In the genomic region with DNA sequence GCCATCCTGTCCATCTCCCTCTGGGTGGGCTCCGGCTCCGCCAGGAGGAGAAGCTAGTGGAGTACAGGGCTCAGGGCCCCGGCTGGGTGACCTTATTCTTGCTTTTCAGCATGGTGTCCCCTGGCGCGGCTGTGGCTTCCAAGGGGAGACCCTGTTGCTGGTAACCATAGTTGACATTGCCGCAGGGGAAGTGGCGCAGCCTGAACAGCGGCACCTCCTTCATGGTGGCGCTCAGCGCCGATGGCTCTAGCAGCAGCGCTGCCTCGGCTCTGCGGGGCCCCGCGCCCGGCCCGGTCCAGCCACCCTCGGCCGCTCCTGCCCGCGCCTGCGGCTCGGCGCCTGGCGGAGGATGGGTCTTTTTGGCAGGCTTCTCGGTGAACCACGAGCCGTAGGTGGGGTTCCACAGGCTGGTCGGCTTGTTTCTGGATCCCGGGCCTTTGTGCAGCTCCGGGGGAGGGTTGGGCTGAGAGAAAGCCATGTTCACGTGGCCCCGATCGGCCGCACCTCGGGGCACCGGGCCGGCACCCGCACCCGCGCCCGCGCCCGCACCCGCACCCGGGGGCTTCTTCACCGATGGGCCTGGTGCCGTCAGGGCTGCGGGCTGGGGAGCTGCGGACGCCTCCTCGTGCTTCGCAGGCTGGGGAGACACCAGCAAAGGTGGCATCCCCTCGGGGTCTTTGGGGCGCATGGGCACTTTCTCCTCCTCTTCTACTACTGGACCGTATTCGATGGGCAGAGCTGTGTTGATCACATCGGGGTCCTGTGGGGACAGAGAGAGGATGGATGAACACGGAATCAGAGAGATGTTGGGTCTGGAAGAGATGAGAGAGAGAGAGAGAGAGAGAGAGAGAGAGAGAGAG, we compare ENCODE assay signal across 8 mouse cellular contexts.
A peak's percentile ranks its signal among the peaks of the same experiment; 100 is the strongest.
DNase-seq lines count a peak whose midpoint lies in the region; ATAC-seq and TF ChIP-seq lines count a peak whose summit lies in the region.

No protein-coding gene starts in this region.

- WGBS in lung, adult 2 months: 6% methylated on average over 59 of the region's 60 CpGs
- 8% methylated on average over 60 of the region's 60 CpGs for WGBS in forebrain, embryonic 11.5 days
- WGBS in hindbrain, embryonic 10.5 days: 6% methylated on average over 60 of the region's 60 CpGs
- 6% methylated on average over 59 of the region's 60 CpGs for WGBS in limb, embryonic 10.5 days
- WGBS in midbrain, postnatal 0 days: 9% methylated on average over 57 of the region's 60 CpGs

- no peak overlapping the region for H3K27ac ChIP-seq in forebrain, embryonic 11.5 days (ENCODE audit: low read depth, low read length)
- peak overlapping the region; percentile 90 for H3K27ac ChIP-seq in hindbrain, embryonic 10.5 days
- peak overlapping the region; percentile 85 for H3K27ac ChIP-seq in limb, embryonic 10.5 days
- H3K27ac ChIP-seq in midbrain, postnatal 0 days (ENCODE audit: low read depth, low read length): no peak overlapping the region

- no peak overlapping the region for H3K4me3 ChIP-seq in lung, adult 2 months (replicated peaks; ENCODE audit: extremely low read depth, low read depth, low read length)
- peak overlapping the region; percentile 50 for H3K4me3 ChIP-seq in forebrain, embryonic 11.5 days (ENCODE audit: low read depth, low read length)
- H3K4me3 ChIP-seq in hindbrain, embryonic 10.5 days: peak overlapping the region; percentile 64
- H3K4me3 ChIP-seq in limb, embryonic 10.5 days: peak overlapping the region; percentile 59
- H3K4me3 ChIP-seq in midbrain, postnatal 0 days (ENCODE audit: low read depth, low read length): peak overlapping the region; percentile 42

- peak overlapping the region; percentile 94 for H3K4me2 ChIP-seq in forebrain, embryonic 11.5 days (ENCODE audit: low read depth, low read length, severe bottlenecking)
- peak overlapping the region; percentile 89 for H3K4me2 ChIP-seq in midbrain, postnatal 0 days (ENCODE audit: low read depth, low read length, poor library complexity, severe bottlenecking)

- no peak for TF ChIP-seq CTCF in lung, adult 2 months (IDR thresholded peaks at IDR 0.05; ENCODE audit: insufficient read depth, low read length)
- TF ChIP-seq CTCF in midbrain, postnatal 0 days (IDR thresholded peaks at IDR 0.05): no peak

- peak; percentile 83 for ATAC-seq in forebrain, embryonic 11.5 days (replicated peaks; ENCODE audit: low FRiP score)
- ATAC-seq in midbrain, postnatal 0 days (ENCODE audit: low FRiP score): peak; percentile 74

- H3K4me1 ChIP-seq in lung, adult 2 months (ENCODE audit: control insufficient read depth, insufficient read depth, low read length): no peaks in the 10 kb centered on the region
- H3K4me1 ChIP-seq in forebrain, embryonic 11.5 days (replicated peaks; ENCODE audit: control insufficient read depth, insufficient read depth, low read length): 0 out of 2 replicates have a peak, but pooled peaks cover 1% of the 10 kb centered on the region
- H3K4me1 ChIP-seq in hindbrain, embryonic 10.5 days (replicated peaks): peaks cover 13% of the 10 kb centered on the region
- peaks cover 8% of the 10 kb centered on the region for H3K4me1 ChIP-seq in limb, embryonic 10.5 days
- H3K4me1 ChIP-seq in midbrain, postnatal 0 days (ENCODE audit: insufficient read depth, low read length): peaks cover 5% of the 10 kb centered on the region; the same call in 1 of the 2 replicates

- no peak for TF ChIP-seq POLR2A in lung, adult 2 months (IDR thresholded peaks at IDR 0.05; ENCODE audit: borderline replicate concordance, extremely low read depth, low read depth, low read length)

- no peaks in the 10 kb centered on the region for H3K9me3 ChIP-seq in forebrain, embryonic 11.5 days (ENCODE audit: control insufficient read depth, low read length)
- H3K9me3 ChIP-seq in hindbrain, embryonic 10.5 days: no peaks in the 10 kb centered on the region
- H3K9me3 ChIP-seq in limb, embryonic 10.5 days (replicated peaks): no peaks in the 10 kb centered on the region
- no peaks in the 10 kb centered on the region for H3K9me3 ChIP-seq in midbrain, postnatal 0 days (ENCODE audit: low read length)

- peak overlapping the region; percentile 77 for H3K9ac ChIP-seq in forebrain, embryonic 11.5 days (ENCODE audit: low read length)
- H3K9ac ChIP-seq in midbrain, postnatal 0 days (replicated peaks; ENCODE audit: low read length, poor library complexity, severe bottlenecking): peak overlapping the region; percentile 66

- no peaks in the 10 kb centered on the region; the same call in 1 of the 2 replicates for H3K27me3 ChIP-seq in forebrain, embryonic 11.5 days (ENCODE audit: control insufficient read depth, insufficient read depth, low read length)
- H3K27me3 ChIP-seq in hindbrain, embryonic 10.5 days (ENCODE audit: insufficient read depth, poor library complexity, severe bottlenecking): peaks cover 14% of the 10 kb centered on the region
- peaks cover 14% of the 10 kb centered on the region; the same call in 1 of the 2 replicates for H3K27me3 ChIP-seq in limb, embryonic 10.5 days (ENCODE audit: low read depth, poor library complexity, severe bottlenecking)
- H3K27me3 ChIP-seq in midbrain, postnatal 0 days (ENCODE audit: insufficient read depth, low read length): no peaks in the 10 kb centered on the region

- H3K36me3 ChIP-seq in forebrain, embryonic 11.5 days (ENCODE audit: control insufficient read depth, insufficient read depth, low read length): no peaks in the 10 kb centered on the region
- no peaks in the 10 kb centered on the region for H3K36me3 ChIP-seq in hindbrain, embryonic 10.5 days
- H3K36me3 ChIP-seq in limb, embryonic 10.5 days: no peaks in the 10 kb centered on the region
- H3K36me3 ChIP-seq in midbrain, postnatal 0 days (ENCODE audit: insufficient read depth, low read length): no peaks in the 10 kb centered on the region

- peak; percentile 8 for DNase-seq in lung, adult 2 months
- DNase-seq in lung, postnatal 36 days: no peak
- DNase-seq in forebrain, embryonic 11.5 days (ENCODE audit: low spot score): peak; percentile 77
- peak; percentile 68 for DNase-seq in hindbrain, embryonic 10.5 days (ENCODE audit: low spot score)
- peak; percentile 72 for DNase-seq in limb, embryonic 10.5 days (ENCODE audit: low spot score)
- DNase-seq in midbrain, postnatal 0 days (ENCODE audit: low spot score): peak; percentile 34
- DNase-seq in testis, postnatal 14 days (ENCODE audit: low spot score): peak; percentile 9
- no peak for DNase-seq in thymus, postnatal 14 days

Comparison
In these comparisons a context has a peak if more than half of its experiments do, and no peak if none do; other contexts are left out.
1. DNase-seq: peak in lung, adult 2 months (single experiment), forebrain, embryonic 11.5 days (single experiment), hindbrain, embryonic 10.5 days (single experiment), limb, embryonic 10.5 days (single experiment), midbrain, postnatal 0 days (single experiment) and testis, postnatal 14 days (single experiment); none in lung, postnatal 36 days (single experiment) and thymus, postnatal 14 days (single experiment).
2. H3K27ac ChIP-seq: peak in hindbrain, embryonic 10.5 days (single experiment) and limb, embryonic 10.5 days (single experiment); none in forebrain, embryonic 11.5 days (single experiment) and midbrain, postnatal 0 days (single experiment).